Mouse (Mus musculus) layer of hippocampus, adult 2 months (tissue): ENCODE data around the gene Tmem265. TPM values are rescaled to one million over a fixed set of nuclear protein-coding genes. Genes with fewer than 3 reads are reported as not detected.

ENCODE experiments used
- DNase-seq, 2 experiments: peaks; one replicate each; pipeline ENCODE4 v3.0.0; 2022; ENCODE audit warnings: low spot score in 2 of 2
- H3K27ac ChIP-seq: fragments of 200-600 bp; 2 replicates; pipeline ENCODE4 v1.8.1; 2022
- H3K4me3 ChIP-seq: fragments of 200-600 bp; 2 replicates; pipeline ENCODE4 v1.8.1; 2022; ENCODE audit warnings: mild to moderate bottlenecking
- CTCF ChIP-seq: fragments of 200-600 bp; conservative IDR thresholded peaks from 2 replicates; pipeline ENCODE4 v1.8.1; 2022; ENCODE audit warnings: antibody characterized with exemption, mild to moderate bottlenecking, moderate library complexity
- total RNA-seq, 2 experiments: library from RNA; stranded (reverse); gene quantifications; 2 replicates each; pipeline ENCODE4 v1.2.3; 2021

Tmem265 gene
- total RNA-seq, 2 experiments from 2014 or later, result not detected

DNA sequence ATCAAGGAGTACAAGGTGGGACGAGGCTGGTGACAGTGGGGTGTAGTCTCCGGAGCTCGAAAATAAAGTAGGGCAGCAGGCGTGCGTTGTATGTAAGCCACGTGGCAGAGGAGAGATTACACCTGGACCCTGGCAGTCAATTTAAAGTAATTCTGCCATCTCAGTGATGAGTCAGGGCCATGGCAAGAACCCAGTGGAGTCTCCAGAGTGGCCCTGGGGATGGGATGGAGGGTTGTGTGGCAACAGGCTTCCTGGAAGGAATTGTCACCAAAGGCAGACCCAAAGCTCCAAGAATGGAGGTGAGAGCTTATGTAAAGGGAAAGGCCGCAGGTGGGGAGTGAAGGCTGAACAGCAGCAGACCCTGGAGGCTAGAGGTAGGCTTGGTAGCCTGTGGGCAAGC, 39.4 kb downstream of the Tmem265 start:
- Histone ChIP-seq H3K27ac (no peak overlapping the region), H3K4me3 (no peak overlapping the region)
- no peak for TF ChIP-seq CTCF
- DNase-seq, result no peak

GRCm38 (mm10) chr7:127601735-127602134, 40.5 kb downstream of the Tmem265 start:
- H3K4me3 ChIP-seq, result no peak overlapping the region
- no peak overlapping the region for H3K27ac ChIP-seq
- DNase-seq, result no peak
- TF ChIP-seq CTCF, result no peak; the same call in 1 of the 2 replicates

DNA sequence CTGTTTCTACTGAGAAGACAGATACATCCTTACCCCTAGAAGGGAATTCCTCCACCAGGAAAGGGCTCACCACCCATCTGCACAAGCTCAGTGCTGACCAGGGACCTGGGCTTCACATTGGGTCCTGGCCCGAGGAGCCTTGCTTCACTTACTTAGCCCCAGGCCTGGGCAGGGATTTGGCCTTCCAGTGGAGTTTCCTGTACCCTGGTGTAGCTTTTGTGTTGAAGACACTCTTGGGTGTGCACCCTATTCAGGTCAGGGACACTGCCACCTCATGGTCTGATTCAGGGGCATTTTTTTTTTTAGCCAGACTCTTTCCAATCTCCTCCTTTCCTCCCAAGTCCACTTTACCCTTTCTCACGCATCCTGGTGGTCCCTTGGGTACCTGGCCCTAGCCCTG, 41.7 kb downstream of the Tmem265 start:
- no peak overlapping the region for H3K4me3 ChIP-seq
- no peak for TF ChIP-seq CTCF
- no peak for DNase-seq
- H3K27ac ChIP-seq, result no peak overlapping the region

- Histone ChIP-seq H3K4me3 (no peak overlapping the region), H3K27ac (no peak overlapping the region)
- DNase-seq, result no peak
- no peak for TF ChIP-seq CTCF
Observed at GRCm38 (mm10) chr7:127604256-127604655, 43.1 kb downstream of the Tmem265 start.

- TF ChIP-seq CTCF, result no peak
- H3K27ac ChIP-seq, result no peak overlapping the region
- no peak for DNase-seq
- H3K4me3 ChIP-seq, result no peak overlapping the region
Observed at GRCm38 (mm10) chr7:127607150-127607549, 46.0 kb downstream of the Tmem265 start.

GRCm38 (mm10) chr7:127611011-127611410, 49.8 kb downstream of the Tmem265 start:
- Histone ChIP-seq H3K4me3 (no peak overlapping the region), H3K27ac (no peak overlapping the region)
- no peak for DNase-seq
- no peak for TF ChIP-seq CTCF

DNA sequence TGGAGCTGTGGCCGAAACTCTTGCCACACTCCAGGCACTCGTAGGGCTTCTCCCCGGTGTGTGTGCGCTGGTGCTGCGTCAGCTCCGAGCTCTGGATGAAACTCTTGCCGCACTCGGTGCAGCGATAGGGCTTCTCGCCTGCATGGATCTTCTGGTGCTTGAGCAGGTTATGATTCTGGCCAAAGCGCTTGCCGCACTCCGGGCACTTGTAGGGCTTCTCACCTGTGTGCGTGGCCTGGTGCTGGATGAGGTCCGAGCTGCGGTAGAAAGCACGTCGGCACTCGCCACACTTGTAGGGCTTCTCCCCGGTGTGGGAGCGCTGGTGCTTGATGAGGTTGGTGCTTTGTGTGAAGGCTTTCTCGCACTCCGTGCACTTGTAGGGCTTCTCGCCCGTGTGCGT, 50.4 kb downstream of the Tmem265 start:
- no peak overlapping the region for H3K4me3 ChIP-seq
- no peak overlapping the region for H3K27ac ChIP-seq
- no peak for TF ChIP-seq CTCF
- DNase-seq, result no peak

DNA sequence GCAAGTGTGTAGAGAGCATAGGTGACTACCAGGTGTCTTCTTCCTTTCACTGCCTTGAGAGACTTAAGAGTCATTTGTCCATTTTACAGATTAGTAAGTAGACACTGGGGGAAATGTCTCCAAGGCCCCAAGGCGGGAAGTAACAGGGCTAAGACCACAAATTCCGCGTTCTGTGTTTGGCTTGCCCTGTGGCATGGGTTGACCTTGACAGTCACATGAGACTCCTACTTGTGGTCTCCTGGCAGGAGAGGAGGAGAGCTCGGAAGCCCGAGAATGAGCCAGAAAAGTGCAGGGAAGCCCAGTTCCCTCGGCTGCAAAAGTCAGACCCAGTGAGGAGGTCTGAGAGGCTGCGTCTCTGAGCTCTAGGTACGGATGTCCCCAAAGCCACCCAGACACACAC, 52.3 kb downstream of the Tmem265 start:
- no peak overlapping the region for H3K4me3 ChIP-seq
- TF ChIP-seq CTCF, result no peak

GRCm38 (mm10) chr7:127614091-127614490, 52.9 kb downstream of the Tmem265 start:
- DNase-seq, result no peak
- peak overlapping the region; percentile 98 for H3K4me3 ChIP-seq
- no peak for TF ChIP-seq CTCF
- H3K27ac ChIP-seq, result peak overlapping the region; percentile 93

More for the DNA sequence above, 52.3 kb downstream of the Tmem265 start:
- DNase-seq, result no peak
- no peak overlapping the region; the same call in 1 of the 2 replicates for H3K27ac ChIP-seq

DNA sequence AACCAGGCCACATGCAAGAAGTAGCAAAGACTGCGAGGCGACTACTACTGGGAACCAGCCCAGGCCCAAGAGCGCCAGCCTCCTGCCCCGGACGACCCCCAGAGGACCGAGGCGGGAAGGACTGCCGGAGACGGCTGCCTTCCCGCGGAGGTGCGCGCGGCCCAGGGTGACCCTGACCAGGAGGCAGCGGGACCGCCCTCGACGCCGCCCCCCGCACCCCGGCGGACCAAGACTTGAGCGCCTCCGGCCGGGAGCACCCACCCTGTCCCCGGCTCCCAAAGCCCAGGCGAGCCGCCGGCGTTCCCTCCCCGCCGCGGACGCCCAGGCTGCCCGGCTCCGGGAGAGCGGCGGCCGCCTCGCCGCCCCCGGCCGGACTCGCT, 53.3 kb downstream of the Tmem265 start:
- no peak for TF ChIP-seq CTCF
- peak overlapping the region; percentile 93 for H3K27ac ChIP-seq
- H3K4me3 ChIP-seq, result peak overlapping the region; percentile 98
- no peak for DNase-seq

DNA sequence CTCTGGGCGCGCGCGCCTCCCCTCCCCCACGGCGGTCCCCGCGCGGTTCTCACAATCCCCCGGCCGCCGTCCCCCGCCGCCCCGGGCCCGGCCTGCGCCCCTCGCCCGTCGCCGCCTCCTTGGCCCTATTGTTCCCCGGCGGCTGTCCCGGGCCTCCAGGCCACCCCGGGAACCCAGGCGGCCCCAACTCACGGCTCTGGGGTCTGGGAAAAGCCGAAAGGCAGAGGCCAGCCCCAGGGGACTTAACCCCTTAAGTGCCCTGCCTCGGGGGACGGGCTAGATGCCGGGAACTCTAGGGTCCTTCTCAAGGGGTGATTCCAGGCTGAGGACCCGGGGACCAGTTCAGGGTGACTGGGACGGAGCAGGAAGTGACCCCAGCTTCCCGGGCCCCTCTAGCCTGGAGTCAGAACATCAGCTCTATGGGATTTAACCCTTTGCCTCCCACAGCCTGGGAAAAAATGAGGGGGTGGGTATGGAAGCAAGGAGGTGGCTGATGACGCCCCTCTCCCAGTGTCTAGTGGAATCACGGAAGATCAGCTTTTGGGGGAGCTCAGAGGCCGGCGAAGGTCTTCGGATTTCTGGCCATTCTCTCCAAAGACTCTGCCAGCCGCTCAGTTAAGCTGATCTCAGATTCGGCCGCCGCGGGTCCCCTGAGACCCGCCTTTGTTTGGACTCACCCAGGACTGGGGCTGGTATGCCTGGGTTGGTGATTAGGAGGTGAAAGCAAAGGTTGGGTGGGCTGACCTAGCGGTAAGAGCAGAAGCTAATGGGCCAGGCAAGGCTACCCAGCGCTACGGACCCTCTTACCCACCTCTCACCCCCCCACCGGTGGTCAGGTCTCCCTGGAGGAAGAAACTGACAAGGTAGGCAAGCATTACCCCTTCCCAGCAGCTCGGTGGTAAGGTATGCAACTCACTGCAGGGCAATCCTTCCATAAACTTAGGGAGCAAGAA, 54.0 kb downstream of the Tmem265 start, which contains the start of gene Zfp629:
Gene Zfp629 (minus strand): TSS at position 907 of the 953 bp plus-strand sequence.
- TF ChIP-seq CTCF, result no peak
- DNase-seq, result peak; percentile 78 to 79
- Histone ChIP-seq H3K27ac (peak within 1 kb of the TSS; percentile 93), H3K4me3 (peak within 1 kb of the TSS; percentile 98)

DNA sequence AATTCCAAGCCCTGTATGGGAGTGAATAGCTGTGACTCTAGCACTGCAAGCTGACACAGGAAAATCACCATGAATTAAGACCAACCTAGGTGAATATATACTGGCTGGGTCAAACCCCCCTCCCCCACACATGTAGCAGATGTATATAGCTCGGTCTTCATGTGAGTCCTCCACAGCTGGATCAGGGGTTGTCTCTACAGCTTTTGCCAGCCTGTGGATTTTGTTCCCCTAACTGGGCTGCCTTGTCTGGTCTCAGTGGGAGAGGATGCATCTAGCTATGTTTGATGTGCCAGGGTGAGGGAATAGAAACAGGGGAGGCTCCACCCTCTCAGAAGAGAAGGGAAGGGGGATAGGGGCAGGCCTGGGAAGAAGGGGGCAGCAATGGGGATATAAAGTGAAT, 55.1 kb downstream of the Tmem265 start:
- no peak overlapping the region for H3K4me3 ChIP-seq
- H3K27ac ChIP-seq, result no peak overlapping the region

More for the DNA sequence above, 55.1 kb downstream of the Tmem265 start:
- no peak for DNase-seq
- no peak for TF ChIP-seq CTCF

Other genes with a start within 250 kb of the Tmem265 start
- gene Zfp768, start 215.8 kb upstream of the Tmem265 start, total RNA-seq, result 10 to 100 TPM; 11.4 to 11.8 TPM
- gene Zfp747, start 185.3 kb upstream of the Tmem265 start, total RNA-seq, result 1 to 10 TPM; 6.7 to 6.9 TPM
- 1 to 10 TPM; 3.1 to 4.2 TPM for gene 9130019O22Rik, start 174.2 kb upstream of the Tmem265 start, total RNA-seq
- 1 to 10 TPM; 7.5 to 8.0 TPM for gene E430018J23Rik, start 167.8 kb upstream of the Tmem265 start, total RNA-seq
- gene Zfp764, start 154.6 kb upstream of the Tmem265 start, total RNA-seq, result 1 to 10 TPM; 4.4 to 4.5 TPM
- gene Zfp688, start 139.3 kb upstream of the Tmem265 start, total RNA-seq, result 10 to 100 TPM; 12.2 to 17.3 TPM
- 1 to 10 TPM; 5.0 to 7.6 TPM for gene Zfp689, start 112.2 kb upstream of the Tmem265 start, total RNA-seq
- 10 to 100 TPM; 29.2 to 35.3 TPM for gene Prr14, start 101.8 kb upstream of the Tmem265 start, total RNA-seq
- 10 to 100 TPM; 60.3 to 72.5 TPM for gene Fbrs, start 82.2 kb upstream of the Tmem265 start, total RNA-seq
- 100 to 1,000 TPM; 118 to 127 TPM for gene Srcap, start 49.4 kb upstream of the Tmem265 start, total RNA-seq
- gene Gm42715, start 41.8 kb upstream of the Tmem265 start, total RNA-seq, result 10 to 100 TPM in 1 of 2 experiments, 1 to 10 TPM in 1; 9.0 to 12.0 TPM
- gene Phkg2, start 11.9 kb downstream of the Tmem265 start, total RNA-seq, result 10 to 100 TPM; 80.4 to 84.2 TPM
- gene Ccdc189, start 27.2 kb downstream of the Tmem265 start, total RNA-seq, result 10 to 100 TPM; 11.5 to 12.9 TPM
- 10 to 100 TPM; 69.5 to 72.8 TPM for gene Rnf40, start 27.4 kb downstream of the Tmem265 start, total RNA-seq
- gene Zfp629, start 54.4 kb downstream of the Tmem265 start, total RNA-seq, result 10 to 100 TPM; 21.8 to 22.5 TPM
- gene Bcl7c, start 147.5 kb downstream of the Tmem265 start, total RNA-seq, result 10 to 100 TPM; 20.1 to 26.6 TPM
- gene Ctf1, start 151.3 kb downstream of the Tmem265 start, total RNA-seq, result 1 to 10 TPM; 1.9 to 3.1 TPM
- gene Ctf2, start 170.8 kb downstream of the Tmem265 start, total RNA-seq, result not detected
- gene Fbxl19, start 183.2 kb downstream of the Tmem265 start, total RNA-seq, result 10 to 100 TPM; 53.8 to 59.7 TPM
- gene Orai3, start 208.4 kb downstream of the Tmem265 start, total RNA-seq, result 10 to 100 TPM; 30.1 to 31.5 TPM
- gene Setd1a, start 215.3 kb downstream of the Tmem265 start, total RNA-seq, result 10 to 100 TPM; 44.5 to 49.4 TPM
- 1 to 10 TPM; 1.4 to 3.3 TPM for gene Gm49388, start 224.2 kb downstream of the Tmem265 start, total RNA-seq
- 1 to 10 TPM; 7.0 to 8.8 TPM for gene Hsd3b7, start 239.2 kb downstream of the Tmem265 start, total RNA-seq